Mouse (Mus musculus): ENCODE results near the gene Ros1.

The Ros1 gene

DNA sequence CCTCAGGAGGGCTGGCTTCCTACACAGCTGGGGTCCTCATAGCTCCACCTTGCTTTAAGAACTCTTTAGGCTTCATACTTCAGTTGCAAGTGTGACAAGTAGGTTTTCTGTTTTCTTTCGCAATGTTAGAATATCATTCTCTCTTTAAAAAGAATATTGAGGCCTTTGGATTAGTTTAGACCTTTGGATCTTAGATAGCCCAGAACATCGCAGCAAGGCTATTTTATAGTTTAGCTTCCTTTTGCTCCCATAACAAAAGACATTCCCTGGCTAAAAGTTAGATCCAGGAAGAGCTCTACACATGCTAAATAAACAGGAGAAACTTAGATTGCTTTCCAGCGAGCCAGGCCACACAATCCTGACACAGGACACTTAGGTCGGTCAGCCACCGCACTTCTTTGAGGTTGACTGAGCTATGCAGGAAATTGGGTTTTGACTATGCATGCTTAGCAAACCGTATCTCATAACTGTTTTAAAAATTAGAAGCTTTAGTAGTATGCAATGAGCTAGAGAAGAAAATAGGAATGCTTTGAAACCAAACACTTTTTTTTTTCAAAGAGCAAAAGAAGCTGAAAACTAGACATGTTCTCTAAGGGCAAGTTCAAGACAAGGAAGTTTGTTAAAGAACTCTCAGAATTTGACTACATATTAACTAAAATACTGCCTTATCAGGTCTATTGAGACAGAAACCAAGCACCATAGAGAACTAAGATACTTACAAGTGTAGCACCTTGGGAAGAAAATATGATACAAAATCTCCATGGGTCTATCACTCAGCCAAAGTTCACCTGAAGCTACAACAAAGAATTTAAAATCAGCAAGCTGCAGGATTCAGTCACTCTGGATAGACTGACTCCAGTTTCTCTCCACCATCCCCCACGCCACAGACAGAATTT, at the start of gene Ros1:
TSS of gene Ros1 (minus strand) at position 288 of the 896 bp plus-strand sequence.
- in situ Hi-C loops (cut with MboI, MseI): no loop called here

DNA sequence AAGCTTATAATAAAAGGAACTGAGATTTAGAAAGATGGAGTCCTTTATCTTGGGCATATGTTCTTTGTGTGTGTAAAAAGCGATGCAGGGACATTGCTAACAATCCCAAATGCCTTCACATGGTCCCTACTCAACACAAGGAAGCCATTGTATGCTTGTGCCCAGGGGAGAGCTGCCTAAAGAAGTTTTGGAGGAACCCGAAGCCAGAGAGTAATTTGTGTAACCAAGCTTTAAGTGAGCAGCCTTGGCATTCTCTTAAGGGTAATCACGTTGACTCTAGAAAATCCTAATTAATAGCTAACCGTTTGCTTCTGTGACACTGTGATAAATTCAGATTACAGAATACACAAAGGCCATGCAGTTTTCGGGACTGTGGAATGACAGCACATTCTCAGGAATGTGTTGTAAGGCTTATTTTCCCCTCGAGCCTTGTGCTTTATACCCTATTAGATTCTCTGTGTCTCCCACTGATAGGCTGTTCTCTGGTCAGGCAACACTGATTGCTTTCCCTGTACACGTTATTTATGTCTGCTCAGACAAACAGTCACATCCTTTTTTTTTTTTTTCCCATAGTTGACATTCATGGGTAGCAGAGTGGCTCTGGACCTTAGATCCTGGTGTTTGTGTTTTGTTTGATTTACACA, 47.8 kb upstream of the Ros1 start:
- in situ Hi-C loops (cut with MboI, MseI): no loop called here

DNA sequence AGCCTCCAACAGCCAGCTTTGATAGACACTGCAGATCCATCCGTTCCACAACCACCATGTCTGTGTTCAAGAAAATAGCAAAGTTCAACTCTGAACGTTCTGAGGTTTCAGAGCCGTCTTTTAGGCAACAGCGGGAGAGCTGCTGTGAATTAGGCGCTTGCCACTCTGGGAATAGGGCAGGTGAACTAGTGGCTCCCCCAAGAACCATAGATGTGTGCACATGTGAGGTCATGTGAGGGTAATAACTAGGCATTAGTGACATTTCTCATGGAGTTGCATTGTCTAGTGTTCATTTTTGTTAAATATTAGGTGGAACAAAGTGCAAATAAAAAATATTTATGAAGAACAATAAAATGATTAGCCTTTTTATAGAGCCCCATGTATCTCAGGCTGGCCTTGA, 47.0 kb upstream of the Ros1 start:
- in situ Hi-C loops (cut with MboI, MseI): no loop called here

DNA sequence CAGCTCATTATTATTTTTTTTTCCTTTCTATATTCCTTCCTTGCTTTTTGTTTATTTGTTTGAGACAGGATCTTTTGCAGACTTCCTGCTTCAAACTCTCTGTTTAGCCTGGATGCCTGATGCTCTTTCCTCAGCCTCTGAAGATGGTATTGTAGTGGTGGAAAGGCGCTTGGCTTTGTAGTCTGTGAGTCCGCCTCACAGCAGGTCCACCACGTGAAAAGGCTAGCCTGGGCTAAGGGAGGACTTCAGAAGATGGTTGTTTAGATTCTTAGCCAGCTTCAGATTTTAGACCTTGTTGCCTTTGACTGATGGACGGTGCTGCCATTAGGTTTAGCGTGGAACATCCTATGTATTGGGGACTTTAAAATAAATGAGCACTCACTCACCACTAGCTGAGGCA, 40.4 kb upstream of the Ros1 start:
- in situ Hi-C loops (cut with MboI, MseI): no loop called here

DNA sequence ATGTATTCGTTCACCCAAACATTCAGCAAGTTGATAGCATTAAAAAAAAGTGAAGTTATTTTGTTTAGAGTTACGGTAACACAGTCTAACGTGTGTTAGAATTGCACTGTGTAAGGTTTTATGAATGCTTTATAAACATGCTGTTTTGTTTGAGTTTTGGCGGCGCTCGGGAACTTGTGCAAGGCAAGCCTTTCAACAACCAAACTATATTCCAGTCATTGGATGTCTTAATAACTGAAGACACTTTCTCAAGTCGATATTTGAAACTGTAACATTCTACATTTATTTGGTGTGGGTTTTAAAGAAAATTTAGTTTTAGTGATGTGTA, 39.6 kb upstream of the Ros1 start:
- in situ Hi-C loops (cut with MboI, MseI): loop anchor here (5.0 kb wide), 1 partner anchor 143 kb away; no protein-coding TSS in a partner anchor

DNA sequence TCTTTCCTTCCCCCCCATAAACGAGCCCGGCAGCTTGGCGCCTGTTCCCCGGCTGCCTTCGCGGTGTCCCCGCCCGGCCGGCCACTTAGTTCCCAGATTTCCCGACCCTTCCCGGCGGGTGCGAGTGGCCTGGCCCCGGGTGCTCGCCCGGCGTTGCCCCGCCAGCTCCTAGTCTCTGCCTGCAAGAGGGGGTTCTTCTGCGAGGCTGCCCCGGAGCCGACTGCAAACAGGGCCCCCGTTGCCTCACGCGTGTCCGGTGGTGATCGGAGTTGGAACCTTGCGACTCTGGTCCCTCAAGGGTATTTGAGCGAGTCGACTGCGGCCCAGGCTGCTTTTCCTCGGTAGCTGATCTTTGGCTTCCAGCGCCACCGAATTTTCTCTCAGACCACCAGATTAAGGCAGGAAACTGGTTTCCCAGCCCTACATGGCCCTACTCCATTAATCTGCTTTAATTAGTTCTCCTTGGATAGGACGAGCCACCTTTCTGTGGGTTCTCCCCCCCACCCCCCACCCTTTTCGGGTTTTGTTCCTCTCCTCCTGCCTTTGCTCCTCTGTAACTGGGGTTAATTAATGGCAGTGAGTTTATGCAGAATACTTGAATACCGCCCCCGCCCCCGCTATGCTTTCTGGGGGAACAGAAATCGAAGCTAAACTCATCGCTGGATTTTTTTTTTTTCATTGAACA, 39.1 kb upstream of the Ros1 start:
- in situ Hi-C loops (cut with MboI, MseI): loop anchor here (5.0 kb wide), 1 partner anchor 143 kb away; no protein-coding TSS in a partner anchor

DNA sequence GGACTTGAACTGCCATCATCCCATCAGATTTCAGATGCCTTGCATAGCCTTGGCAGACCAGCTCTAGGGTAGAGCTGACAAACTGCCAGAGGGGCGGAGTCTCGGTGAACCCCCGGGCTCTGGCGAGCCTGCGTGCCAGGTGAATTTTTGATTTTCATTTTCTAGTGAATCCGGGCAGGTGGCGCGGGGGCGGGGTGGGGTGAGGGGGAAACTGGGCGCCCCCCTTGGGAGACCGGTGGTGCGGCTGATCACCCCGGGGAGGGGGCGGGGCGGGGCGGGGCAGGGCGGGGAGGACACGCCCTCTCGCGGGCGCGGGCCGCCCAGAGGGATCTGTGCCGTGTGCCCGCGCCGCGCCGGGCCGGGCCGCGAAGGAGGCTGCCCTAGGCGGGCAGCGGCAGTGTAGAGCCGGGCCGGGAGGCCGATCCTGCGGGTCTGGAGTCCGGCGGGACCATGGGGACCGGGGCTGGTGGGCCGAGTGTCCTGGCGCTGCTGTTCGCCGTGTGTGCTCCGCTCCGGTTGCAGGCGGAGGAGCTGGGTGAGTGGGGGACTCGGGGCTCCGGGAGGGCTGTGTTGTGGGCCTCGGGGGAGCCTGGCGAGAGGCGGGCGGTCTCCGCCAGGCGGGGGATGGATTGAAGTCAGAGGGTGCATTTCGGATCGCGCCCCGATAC, 38.4 kb upstream of the Ros1 start, which contains the start of gene Dcbld1:
TSS of gene Dcbld1 (plus strand) at position 319 of the 668 bp plus-strand sequence.
- in situ Hi-C loops (cut with MboI, MseI): loop anchor here (5.0 kb wide), 1 partner anchor 144 kb away; no protein-coding TSS in a partner anchor

DNA sequence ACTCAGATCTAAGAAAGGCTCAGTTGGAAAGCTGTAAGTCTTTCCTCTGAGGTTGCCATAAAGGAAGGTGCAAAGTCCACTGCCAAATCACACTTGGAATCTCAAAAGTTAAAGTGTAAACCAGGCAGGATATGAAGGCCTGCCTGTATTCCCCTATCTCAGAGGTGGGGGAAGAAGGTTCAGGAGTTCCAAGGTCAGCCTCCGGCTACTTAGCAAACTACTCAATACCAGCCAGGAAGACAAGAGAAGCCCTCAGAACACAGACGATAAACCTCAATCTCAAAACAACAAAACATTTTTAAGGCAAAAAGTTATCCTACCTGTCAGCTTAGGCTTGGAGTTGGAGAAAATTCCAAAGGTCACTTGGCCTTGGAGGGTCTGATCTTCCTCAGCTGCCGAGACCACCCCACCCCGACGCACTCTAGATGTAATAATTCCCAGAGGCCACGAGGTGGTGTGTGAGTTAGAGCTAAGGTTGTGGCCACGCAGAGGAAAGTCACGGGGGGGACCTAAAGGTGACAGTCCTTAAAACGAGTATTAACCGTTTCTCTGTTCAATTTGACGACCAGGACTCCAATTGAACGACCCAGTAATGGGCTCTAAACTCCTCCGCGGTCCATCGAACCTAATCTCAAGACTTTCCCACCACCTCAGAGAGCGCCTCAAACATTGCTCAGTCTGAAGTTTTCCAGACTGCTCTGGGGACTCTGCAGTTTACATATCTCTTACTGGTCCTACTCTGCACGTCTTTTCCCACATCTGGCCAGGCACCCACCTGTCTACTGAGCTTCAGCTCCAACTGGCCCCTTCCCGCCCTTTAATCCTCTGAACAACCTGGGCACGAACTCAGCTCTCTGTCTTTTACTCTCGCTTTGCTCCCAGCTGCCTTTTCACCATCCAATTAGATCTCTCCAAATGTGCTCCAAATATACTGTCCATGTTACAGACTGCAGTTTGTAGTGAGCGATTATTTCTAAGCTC, 37.4 kb upstream of the Ros1 start:
- in situ Hi-C loops (cut with MboI, MseI): loop anchor here (5.0 kb wide), 1 partner anchor 145 kb away; no protein-coding TSS in a partner anchor

DNA sequence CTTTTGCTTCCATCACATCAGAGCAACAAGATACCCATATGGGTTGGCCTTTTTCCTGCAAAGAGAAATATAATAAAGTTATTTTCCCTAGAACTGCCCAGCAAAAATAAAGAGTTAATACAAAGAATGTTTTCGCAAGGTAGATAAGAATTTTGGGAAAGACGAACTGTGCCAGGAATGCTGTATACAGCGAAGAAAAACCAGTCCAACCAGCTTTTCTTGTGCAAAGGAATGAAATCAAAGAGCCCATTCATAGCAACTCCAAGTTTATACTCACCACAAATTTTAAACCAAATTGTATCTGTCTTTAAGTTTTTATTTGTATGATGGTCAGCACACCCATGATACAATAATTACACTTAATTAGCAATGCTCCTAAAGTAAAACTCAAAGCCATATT, 24.6 kb upstream of the Ros1 start:
- in situ Hi-C loops (cut with MboI, MseI): no loop called here

DNA sequence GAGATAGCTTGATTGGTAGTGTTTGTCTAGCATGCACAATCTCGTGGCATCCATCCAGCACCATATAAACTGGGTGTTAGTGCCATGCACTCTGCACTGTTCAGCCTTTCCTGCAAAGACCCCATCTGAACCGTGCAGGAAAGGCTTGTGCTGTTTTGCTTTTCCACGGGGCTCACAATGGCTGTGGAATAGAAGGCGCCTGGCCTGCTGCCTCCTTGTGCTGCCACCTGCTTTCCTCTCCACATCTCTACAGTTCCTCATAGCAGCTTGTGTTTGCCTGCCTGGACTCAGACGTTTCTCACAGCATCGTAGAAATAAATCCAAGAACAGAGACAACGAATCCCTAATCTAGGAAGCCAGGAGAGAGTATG, 22.5 kb upstream of the Ros1 start:
- in situ Hi-C loops (cut with MboI, MseI): no loop called here

DNA sequence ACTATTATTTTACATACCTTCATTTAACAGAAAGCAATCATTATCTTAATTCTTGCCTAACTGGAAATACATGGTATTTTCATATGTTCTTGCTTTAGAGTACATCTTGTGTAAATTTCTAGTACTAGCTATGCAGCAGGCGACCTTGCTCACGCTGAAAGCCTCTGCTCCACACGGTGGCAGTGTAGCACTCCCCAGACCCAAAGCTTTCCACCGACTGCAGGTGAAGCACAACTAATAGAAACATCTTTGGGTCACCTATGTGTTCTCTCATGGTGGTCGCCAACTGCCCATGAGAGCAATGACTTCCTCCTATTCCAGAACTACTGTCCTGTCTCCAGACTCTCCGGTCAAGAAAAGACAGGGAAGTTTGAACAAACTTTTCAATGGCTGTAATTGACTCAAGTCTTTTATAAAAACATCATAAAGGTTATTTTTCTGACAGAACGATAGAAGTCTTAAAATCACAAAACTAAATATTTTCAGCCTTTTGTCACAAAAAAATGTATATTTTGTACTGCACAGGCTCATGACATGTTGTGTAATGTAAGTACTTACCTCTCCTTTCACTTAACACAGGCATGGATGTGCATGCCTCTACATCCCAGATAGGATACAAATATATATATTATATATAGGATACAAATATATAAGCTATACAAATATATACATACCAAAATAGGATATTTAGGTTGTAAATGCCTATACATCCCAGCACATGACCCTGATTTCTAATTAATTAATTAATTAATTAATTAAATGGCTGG, 21.9 kb upstream of the Ros1 start:
- in situ Hi-C loops (cut with MboI, MseI): no loop called here

DNA sequence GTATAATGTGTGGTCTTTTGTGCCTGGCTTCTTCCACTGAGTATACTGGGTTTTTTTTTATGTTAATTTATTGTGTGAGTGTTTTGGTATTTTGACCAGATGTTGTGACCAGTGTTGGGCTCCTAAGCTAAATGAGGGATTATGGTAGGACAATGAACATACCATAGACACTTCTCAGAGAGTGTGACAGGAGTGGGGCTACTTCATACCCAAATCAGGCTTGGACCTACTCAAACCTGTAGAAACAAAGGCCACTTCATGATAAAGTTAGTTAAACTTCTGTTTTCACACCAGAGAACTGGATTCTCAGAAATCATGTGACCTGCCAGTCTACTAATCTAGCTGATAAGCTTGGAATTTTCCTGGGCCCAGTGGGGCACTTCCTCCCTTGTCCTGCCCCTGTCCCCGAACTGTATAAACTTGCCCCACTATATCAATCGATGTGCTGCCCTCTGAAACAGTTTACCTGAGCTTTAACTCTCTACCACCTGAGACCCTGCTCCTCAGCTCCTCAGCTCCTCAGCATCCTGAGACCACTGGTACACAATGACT, 20.3 kb upstream of the Ros1 start:
- in situ Hi-C loops (cut with MboI, MseI): no loop called here

DNA sequence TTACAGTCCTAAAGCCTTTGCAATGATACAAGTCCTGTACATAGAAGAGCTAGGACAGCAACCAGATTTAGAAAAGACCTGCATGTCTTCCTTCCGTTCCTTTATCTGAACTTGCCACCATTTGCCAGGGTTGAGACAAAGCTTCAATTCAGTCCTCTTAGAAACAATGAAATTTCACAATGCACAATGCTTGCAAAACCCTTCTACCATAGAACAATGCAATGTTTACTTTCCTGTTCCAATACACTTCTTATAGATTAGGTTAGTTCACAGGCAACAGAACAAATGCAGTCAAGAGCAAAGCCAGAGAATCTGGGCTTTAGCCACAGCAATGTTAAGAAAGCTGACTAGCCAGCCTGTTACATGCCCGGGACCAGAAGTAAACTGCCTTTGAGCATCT, 9.0 kb upstream of the Ros1 start:
- in situ Hi-C loops (cut with MboI, MseI): no loop called here

DNA sequence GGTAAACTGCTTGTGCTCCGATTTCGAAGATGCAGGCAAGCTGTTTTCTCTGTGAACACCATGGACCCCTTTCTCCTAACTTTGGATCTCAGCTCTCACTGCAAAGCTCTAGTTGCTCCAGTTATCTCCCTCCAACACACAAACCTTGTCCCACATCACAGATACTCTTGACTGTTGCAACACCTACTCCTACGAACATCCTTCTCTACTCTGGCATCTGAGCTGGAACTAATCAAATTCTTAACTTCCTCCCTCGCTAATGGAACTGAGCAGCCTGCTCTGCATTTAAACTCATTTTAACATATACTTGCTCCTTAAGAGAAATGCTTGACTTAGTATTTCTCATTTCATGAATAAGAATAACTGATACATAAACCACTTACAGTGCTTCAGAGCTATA, 9.1 kb downstream of the Ros1 start:
- in situ Hi-C loops (cut with MboI, MseI): no loop called here

DNA sequence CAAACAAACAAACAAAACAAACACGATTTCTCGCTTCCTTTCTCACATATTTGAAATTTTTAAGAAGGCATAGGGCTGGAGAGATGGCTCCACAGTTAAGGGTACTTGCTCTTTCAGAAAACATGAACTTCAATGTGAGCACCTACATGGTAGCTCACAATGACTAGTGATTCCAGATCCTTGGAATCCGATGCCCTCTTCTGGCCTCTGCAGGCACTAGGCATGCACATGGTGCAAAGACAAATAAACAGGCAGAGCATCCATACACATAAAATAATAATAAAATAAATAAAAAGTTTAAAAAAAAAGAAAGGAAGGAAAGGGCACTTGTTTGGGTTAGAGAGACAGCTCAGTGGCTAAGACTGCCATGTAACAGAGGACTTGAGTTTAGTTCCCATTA, 12.2 kb downstream of the Ros1 start:
- in situ Hi-C loops (cut with MboI, MseI): no loop called here

DNA sequence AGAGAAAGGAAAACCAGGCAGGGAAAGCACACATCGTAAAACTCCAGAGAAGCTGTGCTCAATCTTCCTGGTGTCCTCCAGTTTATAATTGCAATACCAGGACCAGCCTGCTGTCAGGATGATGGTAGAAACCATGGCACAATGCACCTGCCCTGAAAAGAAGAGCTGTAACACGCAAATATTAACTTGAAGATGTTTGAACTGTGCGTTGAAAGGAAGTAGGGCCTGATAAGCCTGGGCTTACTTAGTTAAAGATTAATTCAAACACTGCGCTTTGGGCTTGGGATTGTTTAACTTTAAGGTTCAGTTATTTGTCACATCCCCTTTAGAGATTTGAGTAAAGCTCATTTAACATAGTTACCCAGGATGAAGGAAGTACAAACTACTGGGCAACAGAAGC, 20.7 kb downstream of the Ros1 start:
- in situ Hi-C loops (cut with MboI, MseI): no loop called here

DNA sequence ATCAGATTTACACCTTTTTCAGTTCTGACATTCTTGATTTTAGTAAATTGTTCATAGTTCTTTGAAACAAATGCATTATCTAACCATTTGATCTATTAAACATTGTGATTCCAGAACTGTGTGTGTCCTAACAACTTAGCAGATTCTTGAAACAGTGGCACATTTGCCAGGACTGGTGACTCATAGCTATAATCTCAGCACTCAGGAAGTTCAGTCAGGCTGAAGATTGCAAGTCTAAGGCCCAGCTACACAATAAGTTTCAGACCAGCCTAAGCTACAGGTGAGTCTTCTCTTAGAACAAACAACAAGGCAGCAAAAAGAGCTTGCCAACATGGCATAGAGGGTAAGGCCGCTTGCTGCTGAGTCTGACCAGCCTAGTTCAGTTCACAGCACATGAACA, 24.6 kb downstream of the Ros1 start:
- in situ Hi-C loops (cut with MboI, MseI): no loop called here

DNA sequence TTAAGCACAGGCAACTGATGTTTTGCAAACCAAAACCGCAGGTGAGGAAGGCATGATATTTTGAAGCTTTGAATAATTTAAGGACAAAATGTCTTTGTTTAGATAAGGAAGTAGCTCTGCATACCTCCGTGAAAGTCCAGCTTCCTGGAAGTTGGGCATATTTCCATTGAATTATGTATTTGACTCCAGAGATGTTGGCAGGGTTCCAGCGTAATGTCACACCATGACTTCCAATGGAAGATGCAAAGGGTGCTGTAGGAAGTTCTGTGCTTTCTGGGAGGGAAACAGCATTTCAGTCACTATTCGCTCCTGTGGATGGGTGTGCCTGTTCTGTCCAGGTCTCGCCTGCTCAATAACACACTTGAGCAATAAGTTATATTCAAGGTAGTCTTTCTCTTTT, 25.2 kb downstream of the Ros1 start:
- in situ Hi-C loops (cut with MboI, MseI): no loop called here

DNA sequence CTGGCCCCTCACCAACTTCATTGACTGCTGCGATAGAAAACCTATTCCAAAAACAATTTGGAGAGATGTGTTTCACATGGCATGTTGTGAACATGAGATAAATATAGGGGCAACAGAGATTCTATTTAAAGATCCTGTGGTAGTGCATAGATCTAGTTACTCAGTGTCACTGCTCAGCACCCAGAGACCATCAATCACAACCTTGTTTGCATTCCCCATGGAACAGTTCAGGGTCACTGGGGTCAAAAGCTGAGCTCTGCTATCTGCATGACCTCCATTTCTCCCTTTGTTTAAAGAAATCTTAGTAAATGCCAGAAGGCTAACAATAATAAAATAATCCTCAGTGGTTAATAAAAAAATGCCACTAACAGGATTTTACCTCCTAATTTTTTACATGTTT, 29.7 kb downstream of the Ros1 start:
- in situ Hi-C loops (cut with MboI, MseI): no loop called here

DNA sequence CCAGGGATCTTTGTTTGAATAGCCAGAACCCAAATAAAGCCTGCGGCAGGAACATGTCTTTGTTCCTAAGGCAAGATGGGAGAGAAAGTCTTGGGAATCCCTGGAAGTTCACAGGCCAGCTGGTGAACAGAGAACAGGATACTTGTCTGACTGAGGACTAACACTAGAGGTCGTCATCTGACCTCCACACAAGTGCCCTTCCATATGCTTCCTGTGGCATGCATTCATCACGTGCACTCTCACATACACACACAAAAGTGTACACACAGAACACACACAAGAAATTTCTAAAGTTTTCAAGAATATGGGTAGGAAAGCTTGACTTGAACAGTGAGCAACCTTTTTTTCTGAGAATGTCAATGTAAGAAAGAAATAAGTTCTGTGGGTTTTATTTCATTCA, 34.4 kb downstream of the Ros1 start:
- in situ Hi-C loops (cut with MboI, MseI): no loop called here
